Mouse (Mus musculus) cerebellum, adult 11 months (tissue): ENCODE results near the gene Gbp7.
"Not testable (repeated sequence)": the region's sequence is repeated elsewhere in the genome, so short reads cannot be mapped to it uniquely, and the experiment has no call there.

Experiments
- DNase-seq: peaks from one replicate; pipeline ENCODE4 v3.0.0; 2022

Gene Gbp7

GRCm38 (mm10) chr3:142530087-142530953 is at the start of gene Gbp7:
Gene Gbp7, plus strand, starts transcription at chr3:142530342.
- DNase-seq, result no peak

- peak; percentile 44 for DNase-seq
Measured at GRCm38 (mm10) chr3:142490465-142490864, 39.7 kb upstream of the Gbp7 start.

- DNase-seq, result no peak
Measured at GRCm38 (mm10) chr3:142493536-142494061, 36.5 kb upstream of the Gbp7 start, which contains the start of gene Gbp5. Gene Gbp5, plus strand, starts transcription at chr3:142493978.

- DNase-seq, result no peak
Measured at GRCm38 (mm10) chr3:142495146-142495655, 34.9 kb upstream of the Gbp7 start.

GRCm38 (mm10) chr3:142496113-142497101 is 33.7 kb upstream of the Gbp7 start:
- no peak for DNase-seq

GRCm38 (mm10) chr3:142497123-142497841 is 32.9 kb upstream of the Gbp7 start:
- no peak for DNase-seq

GRCm38 (mm10) chr3:142498941-142499340 is 31.2 kb upstream of the Gbp7 start:
- peak; percentile 49 for DNase-seq

- DNase-seq, result no peak
Measured at GRCm38 (mm10) chr3:142528116-142528515, 2.0 kb upstream of the Gbp7 start.

- DNase-seq, result no peak
Measured at GRCm38 (mm10) chr3:142529597-142529996, 545 bp upstream of the Gbp7 start.

- no peak for DNase-seq
Measured at GRCm38 (mm10) chr3:142531595-142531994, 1.5 kb downstream of the Gbp7 start.

- no peak for DNase-seq
Measured at GRCm38 (mm10) chr3:142533185-142533584, 3.0 kb downstream of the Gbp7 start.

- no peak for DNase-seq
Measured at GRCm38 (mm10) chr3:142535667-142536066, 5.5 kb downstream of the Gbp7 start.

GRCm38 (mm10) chr3:142541391-142541790 is 11.2 kb downstream of the Gbp7 start:
- no peak for DNase-seq

GRCm38 (mm10) chr3:142542776-142543175 is 12.6 kb downstream of the Gbp7 start:
- DNase-seq, result not testable (repeated sequence)

GRCm38 (mm10) chr3:142546690-142547089 is 16.5 kb downstream of the Gbp7 start:
- no peak for DNase-seq

- DNase-seq, result no peak
Measured at GRCm38 (mm10) chr3:142550052-142550676, 20.0 kb downstream of the Gbp7 start.

GRCm38 (mm10) chr3:142554601-142555000 is 24.5 kb downstream of the Gbp7 start:
- no peak for DNase-seq

GRCm38 (mm10) chr3:142555623-142556022 is 25.5 kb downstream of the Gbp7 start:
- DNase-seq, result no peak

GRCm38 (mm10) chr3:142559632-142560228 is 29.6 kb downstream of the Gbp7 start, which contains the start of gene Gbp3:
Gene Gbp3, plus strand, starts transcription at chr3:142560026.
- no peak for DNase-seq

- DNase-seq, result peak; percentile 62
Measured at GRCm38 (mm10) chr3:142560296-142560948, 30.3 kb downstream of the Gbp7 start.
